27 mouse cellular contexts compared by ENCODE assay signal in the genomic region with DNA sequence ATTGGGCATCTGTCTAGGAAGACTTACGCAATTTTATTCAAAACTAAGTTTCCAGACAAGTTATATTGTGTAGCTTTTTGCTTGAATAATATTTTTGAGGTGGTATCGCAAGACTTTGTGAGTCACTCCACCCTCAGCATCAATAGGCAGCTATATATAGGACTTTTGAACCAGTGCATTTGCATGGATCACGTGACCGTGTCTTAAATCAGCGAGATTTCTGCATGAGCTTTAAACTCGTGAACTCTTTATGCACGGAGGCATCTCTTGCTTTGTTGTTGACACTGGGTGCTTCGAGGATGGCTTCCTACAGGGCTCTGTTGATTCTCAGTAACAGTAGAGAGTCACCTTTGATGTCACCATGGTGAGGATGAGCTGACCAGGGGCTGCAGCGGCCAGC.
DNase-seq lines count a peak whose midpoint lies in the region; ATAC-seq and TF ChIP-seq lines count a peak whose summit lies in the region.
"Had no signal": no experiment of that assay in that cellular context is flagged by ENCODE, and none has a peak within 500 bp of the region (broad histone marks: within the 10 kb centered on the region; RNA-seq: fewer than 3 reads in every experiment).

No protein-coding gene starts in this region.

- H3K27ac ChIP-seq in heart, embryonic 10.5 days, result no peak overlapping the region
- H3K27ac ChIP-seq in heart, adult 2 months, result no peak overlapping the region
- H3K27ac ChIP-seq: embryonic facial prominence, embryonic 12.5 days; embryonic facial prominence, embryonic 15.5 days; gastrocnemius, adult 2 months; heart, embryonic 15.5 days; hindbrain, embryonic 14.5 days; intestine, embryonic 15.5 days had no signal

- TF ChIP-seq POLR2A in heart, adult 2 months (IDR thresholded peaks at IDR 0.05; ENCODE audit: insufficient read depth, low read depth, low read length), result no peak

- 78% methylated on average over 9 of the region's 9 CpGs for WGBS in heart, embryonic 10.5 days
- 79% methylated on average over 9 of the region's 9 CpGs for WGBS in heart, adult 2 months

- no peaks in the 10 kb centered on the region for H3K9me3 ChIP-seq in heart, embryonic 10.5 days
- H3K9me3 ChIP-seq: embryonic facial prominence, embryonic 12.5 days; embryonic facial prominence, embryonic 15.5 days; heart, embryonic 12.5 days; heart, embryonic 15.5 days; intestine, embryonic 15.5 days had no signal

- no peaks in the 10 kb centered on the region for H3K36me3 ChIP-seq in heart, embryonic 10.5 days
- no peaks in the 10 kb centered on the region for H3K36me3 ChIP-seq in heart, adult 2 months (ENCODE audit: control insufficient read depth, insufficient read depth, low read length)
- H3K36me3 ChIP-seq: embryonic facial prominence, embryonic 12.5 days; embryonic facial prominence, embryonic 15.5 days; heart, embryonic 12.5 days; heart, embryonic 15.5 days; intestine, embryonic 15.5 days had no signal

- ATAC-seq in inflammation-experienced regulatory T-cells, adult 6 months, result no peak
- ATAC-seq: activated CD4-positive, CD25-positive, alpha-beta regulatory T cell, adult 4 months; forebrain, embryonic 14.5 days; forebrain, postnatal 0 days; intestine, embryonic 15.5 days had no signal

- peak; percentile 10 for DNase-seq in heart, embryonic 10.5 days (ENCODE audit: low spot score)
- no peak for DNase-seq in heart, adult 2 months
- peak; percentile 18 for DNase-seq in A20 (ENCODE audit: low read depth, low spot score)
- DNase-seq in NIH3T3 (ENCODE audit: low read depth), result peak; percentile 36
- DNase-seq in thymus, postnatal 14 days, result no peak
- DNase-seq: adrenal gland, adult 8-10 months; adrenal gland, postnatal 25 days; cerebellum, adult 18-20 months; cerebellum, adult 9-10 months; cerebellum, postnatal 25 days; forebrain, postnatal 0 days; gastrocnemius, adult 2 months; gastrocnemius, postnatal 14 days; heart, adult 18-20 months; heart, postnatal 10 days; heart, postnatal 36 days; kidney, adult 11 months; kidney, adult 8-10 months had no signal

- H3K4me3 ChIP-seq in heart, embryonic 10.5 days, result no peak overlapping the region
- no peak overlapping the region for H3K4me3 ChIP-seq in heart, adult 2 months
- H3K4me3 ChIP-seq: embryonic facial prominence, embryonic 12.5 days; embryonic facial prominence, embryonic 15.5 days; gastrocnemius, adult 2 months; heart, embryonic 12.5 days; heart, embryonic 15.5 days; intestine, embryonic 15.5 days had no signal

- H3K9ac ChIP-seq in heart, adult 2 months (ENCODE audit: low read depth, low read length), result no peak overlapping the region
- H3K9ac ChIP-seq: embryonic facial prominence, embryonic 12.5 days; embryonic facial prominence, embryonic 15.5 days; forebrain, postnatal 0 days; heart, embryonic 12.5 days; heart, embryonic 15.5 days; hindbrain, embryonic 14.5 days; intestine, embryonic 15.5 days had no signal

- TF ChIP-seq EP300 in heart, adult 2 months (IDR thresholded peaks at IDR 0.05; ENCODE audit: insufficient read depth, low read depth, low read length), result no peak

- H3K4me1 ChIP-seq in heart, embryonic 10.5 days, result 0 out of 2 replicates have a peak, but pooled peaks cover 3% of the 10 kb centered on the region
- no peaks in the 10 kb centered on the region for H3K4me1 ChIP-seq in heart, adult 2 months (ENCODE audit: control insufficient read depth, insufficient read depth, low read length)
- H3K4me1 ChIP-seq: embryonic facial prominence, embryonic 12.5 days; embryonic facial prominence, embryonic 15.5 days; heart, embryonic 12.5 days; heart, embryonic 15.5 days; intestine, embryonic 15.5 days had no signal

- no peaks in the 10 kb centered on the region for H3K79me2 ChIP-seq in heart, adult 2 months (replicated peaks; ENCODE audit: control insufficient read depth, insufficient read depth, low read length)

- TF ChIP-seq CTCF in heart, adult 2 months (IDR thresholded peaks at IDR 0.05), result no peak

- intact Hi-C loops in heart, adult 2 months (cut with DNase I), result loop anchor here (1.0 to 2.0 kb wide), 2 partner anchors 771 to 799 kb away; no protein-coding TSS in a partner anchor

- H3K27me3 ChIP-seq in heart, embryonic 10.5 days (ENCODE audit: insufficient read depth, poor library complexity, severe bottlenecking), result no peaks in the 10 kb centered on the region
- no peaks in the 10 kb centered on the region for H3K27me3 ChIP-seq in heart, adult 2 months (ENCODE audit: control insufficient read depth, insufficient read depth, low read length)
- H3K27me3 ChIP-seq: embryonic facial prominence, embryonic 12.5 days; heart, embryonic 12.5 days; heart, embryonic 15.5 days; intestine, embryonic 15.5 days had no signal

Comparison
In these comparisons a context has a peak if more than half of its experiments do, and no peak if none do; other contexts are left out.
1. DNase-seq: peak in heart, embryonic 10.5 days (single experiment), A20 (single experiment) and NIH3T3 (single experiment); none in heart, adult 2 months (0 of 2) and thymus, postnatal 14 days (single experiment).